Mouse (Mus musculus): ENCODE measurements around the gene Mrps23.

GRCm38 (mm10) chr11:88171876-88172442 is 32.2 kb upstream of the Mrps23 start:
- TF ChIP-seq CTCF (IDR thresholded peaks at IDR 0.05) (no peak), POLR2A (IDR thresholded peaks at IDR 0.05; ENCODE audit: insufficient read depth, low read depth, low read length) (no peak), EP300 (IDR thresholded peaks at IDR 0.05; ENCODE audit: insufficient read depth, low read depth, low read length) (peak; percentile 83)
